Mouse (Mus musculus): ENCODE results near the gene Depp1.

Depp1 gene

GRCm38 (mm10) chr6:116647763-116648162 is 2.6 kb upstream of the Depp1 start:
- in situ Hi-C loops (cut with MboI; ENCODE audit: low sequenced_read_pairs), result no loop called here

- in situ Hi-C loops (cut with MboI; ENCODE audit: low sequenced_read_pairs), result loop anchor here (5.0 kb wide), 1 partner anchor 52 kb away; no protein-coding TSS in a partner anchor
Measured at GRCm38 (mm10) chr6:116649811-116650210, 598 bp upstream of the Depp1 start.

- in situ Hi-C loops (cut with MboI; ENCODE audit: low sequenced_read_pairs), result loop anchor here (5.0 kb wide), 1 partner anchor 51 kb away; no protein-coding TSS in a partner anchor
Measured at GRCm38 (mm10) chr6:116651437-116652118, 1.2 kb downstream of the Depp1 start.

- in situ Hi-C loops (cut with MboI; ENCODE audit: low sequenced_read_pairs), result loop anchor here (5.0 kb wide), 1 partner anchor 49 kb away; no protein-coding TSS in a partner anchor
Measured at GRCm38 (mm10) chr6:116653191-116653590, 2.8 kb downstream of the Depp1 start.

GRCm38 (mm10) chr6:116653684-116654454 is 3.5 kb downstream of the Depp1 start:
- in situ Hi-C loops (cut with MboI; ENCODE audit: low sequenced_read_pairs), result loop anchor here (5.0 kb wide), 1 partner anchor 48 kb away; no protein-coding TSS in a partner anchor

- in situ Hi-C loops (cut with MboI; ENCODE audit: low sequenced_read_pairs), result no loop called here
Measured at GRCm38 (mm10) chr6:116663364-116663763, 13.0 kb downstream of the Depp1 start.

- in situ Hi-C loops (cut with MboI; ENCODE audit: low sequenced_read_pairs), result no loop called here
Measured at GRCm38 (mm10) chr6:116664031-116664430, 13.6 kb downstream of the Depp1 start.

GRCm38 (mm10) chr6:116664830-116665229 is 14.4 kb downstream of the Depp1 start:
- in situ Hi-C loops (cut with MboI; ENCODE audit: low sequenced_read_pairs), result no loop called here

- in situ Hi-C loops (cut with MboI; ENCODE audit: low sequenced_read_pairs), result no loop called here
Measured at GRCm38 (mm10) chr6:116666085-116666750, 15.8 kb downstream of the Depp1 start.

GRCm38 (mm10) chr6:116666892-116667291 is 16.5 kb downstream of the Depp1 start:
- in situ Hi-C loops (cut with MboI; ENCODE audit: low sequenced_read_pairs), result no loop called here

- in situ Hi-C loops (cut with MboI; ENCODE audit: low sequenced_read_pairs), result no loop called here
Measured at GRCm38 (mm10) chr6:116667382-116667781, 17.0 kb downstream of the Depp1 start.

GRCm38 (mm10) chr6:116668682-116669470 is 18.5 kb downstream of the Depp1 start:
- in situ Hi-C loops (cut with MboI; ENCODE audit: low sequenced_read_pairs), result no loop called here

GRCm38 (mm10) chr6:116670144-116670543 is 19.7 kb downstream of the Depp1 start:
- in situ Hi-C loops (cut with MboI; ENCODE audit: low sequenced_read_pairs), result no loop called here

GRCm38 (mm10) chr6:116671031-116671430 is 20.6 kb downstream of the Depp1 start:
- in situ Hi-C loops (cut with MboI; ENCODE audit: low sequenced_read_pairs), result no loop called here

- in situ Hi-C loops (cut with MboI; ENCODE audit: low sequenced_read_pairs), result no loop called here
Measured at GRCm38 (mm10) chr6:116671768-116672167, 21.4 kb downstream of the Depp1 start.

GRCm38 (mm10) chr6:116672349-116672748 is 21.9 kb downstream of the Depp1 start:
- in situ Hi-C loops (cut with MboI; ENCODE audit: low sequenced_read_pairs), result no loop called here

- in situ Hi-C loops (cut with MboI; ENCODE audit: low sequenced_read_pairs), result no loop called here
Measured at GRCm38 (mm10) chr6:116673471-116674282, 23.3 kb downstream of the Depp1 start, which contains the start of gene Rassf4. TSS of gene Rassf4 (minus strand) at chr6:116673952.

GRCm38 (mm10) chr6:116674283-116674886 is 24.0 kb downstream of the Depp1 start:
- in situ Hi-C loops (cut with MboI; ENCODE audit: low sequenced_read_pairs), result no loop called here

- in situ Hi-C loops (cut with MboI; ENCODE audit: low sequenced_read_pairs), result no loop called here
Measured at GRCm38 (mm10) chr6:116676355-116676913, 26.0 kb downstream of the Depp1 start.
